Mouse (Mus musculus) mammary gland, adult 2 months (tissue): ENCODE results near the gene Jsrp1. TPM values are rescaled to one million over a fixed set of nuclear protein-coding genes. Genes with fewer than 3 reads are reported as not detected.

Experiments used
- polyA plus RNA-seq: library from polyadenylated mRNA; depleted of rRNA; stranded (reverse); fragments of >200 nt; gene quantifications from 2 replicates; pipeline ENCODE4 v1.2.3, GENCODE M21; 2012; ENCODE audit warnings: low replicate concordance; rRNA removed

The Jsrp1 gene
- 0.38 and 44.2 TPM in 2 replicates for polyA plus RNA-seq

GRCm38 (mm10) chr10:80813366-80813765 is at the start of gene Jsrp1:
Jsrp1 (minus strand) TSS chr10:80813498.

GRCm38 (mm10) chr10:80854913-80855748 is 41.8 kb upstream of the Jsrp1 start, which contains the start of the genes Lsm7 and Sppl2b:
Lsm7 (minus strand) TSS chr10:80855209.
Sppl2b (plus strand) TSS chr10:80855275.

GRCm38 (mm10) chr10:80843931-80844547 is 30.7 kb upstream of the Jsrp1 start, which contains the start of gene Lingo3:
Lingo3 (minus strand) TSS chr10:80844039.

GRCm38 (mm10) chr10:80826151-80827062 is 13.1 kb upstream of the Jsrp1 start, which contains the start of gene Oaz1:
Oaz1 (plus strand) TSS chr10:80826656.

GRCm38 (mm10) chr10:80804916-80805315 is 8.4 kb downstream of the Jsrp1 start, which contains the start of gene Amh:
Amh (plus strand) TSS chr10:80805243.

GRCm38 (mm10) chr10:80798150-80799006 is 14.9 kb downstream of the Jsrp1 start, which contains the start of the genes Sf3a2 and Plekhj1:
Sf3a2 (plus strand) TSS chr10:80798198.
Plekhj1 (minus strand) TSS chr10:80798626.

Other genes starting within 250 kb of the Jsrp1 start
- 17.2 and 59.7 TPM in 2 replicates for gene Klf16, start 236.2 kb downstream of the Jsrp1 start, polyA plus RNA-seq
- 205 and 464 TPM in 2 replicates for gene Abhd17a, start 223.2 kb downstream of the Jsrp1 start, polyA plus RNA-seq
- gene Scamp4, start 210.6 kb downstream of the Jsrp1 start, polyA plus RNA-seq: 135 and 145 TPM in 2 replicates
- gene Adat3, start 210.6 kb downstream of the Jsrp1 start, polyA plus RNA-seq: 11.8 and 32.4 TPM in 2 replicates
- gene Gm49322, start 207.5 kb downstream of the Jsrp1 start, polyA plus RNA-seq: 2.7 and 3.6 TPM in 2 replicates
- gene Csnk1g2, start 190.7 kb downstream of the Jsrp1 start, polyA plus RNA-seq: 181 and 382 TPM in 2 replicates
- 87.3 and 118 TPM in 2 replicates for gene Btbd2, start 156.4 kb downstream of the Jsrp1 start, polyA plus RNA-seq
- gene Mknk2, start 135.4 kb downstream of the Jsrp1 start, polyA plus RNA-seq: 740 and 1,180 TPM in 2 replicates
- 80.9 and 125 TPM in 2 replicates for gene Mob3a, start 111.5 kb downstream of the Jsrp1 start, polyA plus RNA-seq
- gene Izumo4, start 111.3 kb downstream of the Jsrp1 start, polyA plus RNA-seq: 46.0 and 58.0 TPM in 2 replicates
- gene Ap3d1, start 71.2 kb downstream of the Jsrp1 start, polyA plus RNA-seq: 127 and 144 TPM in 2 replicates
- gene Dot1l, start 58.3 kb downstream of the Jsrp1 start, polyA plus RNA-seq: 18.6 and 59.0 TPM in 2 replicates
- gene Sf3a2, start 15.3 kb downstream of the Jsrp1 start, polyA plus RNA-seq: 28.5 and 70.7 TPM in 2 replicates
- gene Plekhj1, start 14.9 kb downstream of the Jsrp1 start, polyA plus RNA-seq: 48.7 and 79.2 TPM in 2 replicates
- 0.47 and 3.1 TPM in 2 replicates for gene Amh, start 8.3 kb downstream of the Jsrp1 start, polyA plus RNA-seq
- gene Oaz1, start 13.2 kb upstream of the Jsrp1 start, polyA plus RNA-seq: 1,126 and 1,128 TPM in 2 replicates
- gene Lingo3, start 30.5 kb upstream of the Jsrp1 start, polyA plus RNA-seq: 3.3 TPM in 1 of 2 replicates, not detected in the other
- 89.6 and 111 TPM in 2 replicates for gene Lsm7, start 41.7 kb upstream of the Jsrp1 start, polyA plus RNA-seq
- gene Sppl2b, start 41.8 kb upstream of the Jsrp1 start, polyA plus RNA-seq: 96.5 and 123 TPM in 2 replicates
- gene Tmprss9, start 58.4 kb upstream of the Jsrp1 start, polyA plus RNA-seq: 0.13 and 0.14 TPM in 2 replicates
- gene Timm13, start 87.5 kb upstream of the Jsrp1 start, polyA plus RNA-seq: 202 and 257 TPM in 2 replicates
- 11.2 and 14.6 TPM in 2 replicates for gene Lmnb2, start 104.7 kb upstream of the Jsrp1 start, polyA plus RNA-seq
- 31.8 and 52.6 TPM in 2 replicates for gene Gadd45b, start 116.6 kb upstream of the Jsrp1 start, polyA plus RNA-seq
- gene Gng7, start 201.4 kb upstream of the Jsrp1 start, polyA plus RNA-seq: 6.4 and 7.3 TPM in 2 replicates
- gene Diras1, start 212.2 kb upstream of the Jsrp1 start, polyA plus RNA-seq: 0.09 and 0.27 TPM in 2 replicates
- 36.6 and 42.0 TPM in 2 replicates for gene Slc39a3, start 223.9 kb upstream of the Jsrp1 start, polyA plus RNA-seq
- gene Sgta, start 246.7 kb upstream of the Jsrp1 start, polyA plus RNA-seq: 313 and 371 TPM in 2 replicates